Mouse (Mus musculus) lung, postnatal 4 days (tissue): Measurements from ENCODE around the gene Pdcd7.
"Not testable (repeated sequence)": the region's sequence is repeated elsewhere in the genome, so short reads cannot be mapped to it uniquely, and the experiment has no call there.

Experiments
- DNase-seq, 2 experiments: peaks; one replicate each; pipeline ENCODE4 v3.0.0; 2021

Gene Pdcd7

GRCm38 (mm10) chr9:65345854-65346475 lies at the start of gene Pdcd7:
Gene Pdcd7 (plus strand): TSS chr9:65346104.
- DNase-seq = peak; percentile 95

- no peak for DNase-seq
Observed at GRCm38 (mm10) chr9:65297056-65297455, 48.8 kb upstream of the Pdcd7 start.

- no peak for DNase-seq
Observed at GRCm38 (mm10) chr9:65298761-65299160, 47.1 kb upstream of the Pdcd7 start.

- DNase-seq = no peak
Observed at GRCm38 (mm10) chr9:65299650-65300049, 46.3 kb upstream of the Pdcd7 start.

GRCm38 (mm10) chr9:65302327-65302983 lies 43.4 kb upstream of the Pdcd7 start:
- no peak for DNase-seq

GRCm38 (mm10) chr9:65303586-65303985 lies 42.3 kb upstream of the Pdcd7 start:
- DNase-seq = no peak

GRCm38 (mm10) chr9:65304300-65304699 lies 41.6 kb upstream of the Pdcd7 start:
- no peak for DNase-seq

- no peak for DNase-seq
Observed at GRCm38 (mm10) chr9:65306672-65307071, 39.2 kb upstream of the Pdcd7 start.

GRCm38 (mm10) chr9:65308011-65308410 lies 37.9 kb upstream of the Pdcd7 start:
- no peak for DNase-seq

- no peak for DNase-seq
Observed at GRCm38 (mm10) chr9:65312669-65313357, 33.1 kb upstream of the Pdcd7 start.

- no peak for DNase-seq
Observed at GRCm38 (mm10) chr9:65313846-65314245, 32.1 kb upstream of the Pdcd7 start.

GRCm38 (mm10) chr9:65322255-65322900 lies 23.5 kb upstream of the Pdcd7 start:
- DNase-seq = no peak

GRCm38 (mm10) chr9:65325971-65326370 lies 19.9 kb upstream of the Pdcd7 start:
- no peak for DNase-seq

- no peak for DNase-seq
Observed at GRCm38 (mm10) chr9:65327371-65327770, 18.5 kb upstream of the Pdcd7 start.

GRCm38 (mm10) chr9:65333958-65334357 lies 11.9 kb upstream of the Pdcd7 start:
- no peak for DNase-seq

- DNase-seq = no peak
Observed at GRCm38 (mm10) chr9:65339146-65339545, 6.8 kb upstream of the Pdcd7 start.

- no peak for DNase-seq
Observed at GRCm38 (mm10) chr9:65340414-65340813, 5.5 kb upstream of the Pdcd7 start.

- not testable (repeated sequence) for DNase-seq
Observed at GRCm38 (mm10) chr9:65345439-65345838, 465 bp upstream of the Pdcd7 start.

- DNase-seq = peak; percentile 66 to 71
Observed at GRCm38 (mm10) chr9:65346476-65347111, 690 bp downstream of the Pdcd7 start.

- no peak for DNase-seq
Observed at GRCm38 (mm10) chr9:65347112-65347850, 1.4 kb downstream of the Pdcd7 start.

GRCm38 (mm10) chr9:65353251-65353650 lies 7.3 kb downstream of the Pdcd7 start:
- DNase-seq = no peak

- DNase-seq = no peak
Observed at GRCm38 (mm10) chr9:65356561-65356960, 10.7 kb downstream of the Pdcd7 start.
